Mouse (Mus musculus) neural tube, embryonic 13.5 days (tissue): ENCODE data around the gene Kcnn1. TPM values are rescaled to one million over a fixed set of nuclear protein-coding genes. Genes with fewer than 3 reads are reported as not detected.

Experiments used
- ATAC-seq: fragments of 200-750 bp; cut with Nextera tagmentation; 2 replicates; pipeline ENCODE4 v1.8.0; 2017; ENCODE audit warnings: low read depth, mild to moderate bottlenecking, moderate TSS enrichment, moderate library complexity
- H3K27ac ChIP-seq: fragments of 300-500 bp; sonication (generic); replicated peaks from 2 replicates; pipeline ENCODE4 v1.5.1; 2015; ENCODE audit warnings: moderate library complexity, mild to moderate bottlenecking, inconsistent platforms
- H3K27me3 ChIP-seq: fragments of 300-500 bp; sonication (generic); 2 replicates; pipeline ENCODE4 v1.6.1; 2015; ENCODE audit warnings: mild to moderate bottlenecking, inconsistent platforms
- H3K36me3 ChIP-seq: fragments of 300-500 bp; sonication (generic); 2 replicates; pipeline ENCODE4 v1.6.1; 2015; ENCODE audit warnings: mild to moderate bottlenecking, inconsistent platforms
- H3K4me1 ChIP-seq: fragments of 300-500 bp; sonication (generic); replicated peaks from 2 replicates; pipeline ENCODE4 v1.6.1; 2015; ENCODE audit warnings: inconsistent platforms
- H3K4me2 ChIP-seq: fragments of 300-500 bp; sonication (generic); 2 replicates; pipeline ENCODE4 v1.6.1; 2015; ENCODE audit warnings: inconsistent platforms, mild to moderate bottlenecking, moderate library complexity
- H3K4me3 ChIP-seq: fragments of 300-500 bp; sonication (generic); 2 replicates; pipeline ENCODE4 v1.5.1; 2015; ENCODE audit warnings: mild to moderate bottlenecking, inconsistent platforms
- H3K9ac ChIP-seq: fragments of 300-500 bp; sonication (generic); 2 replicates; pipeline ENCODE4 v1.6.1; 2015; ENCODE audit warnings: moderate library complexity, mild to moderate bottlenecking, inconsistent platforms
- H3K9me3 ChIP-seq: fragments of 300-500 bp; sonication (generic); 2 replicates; pipeline ENCODE4 v1.6.1; 2016; ENCODE audit warnings: inconsistent platforms
- WGBS: fragments of 180-500 bp; shearing (Covaris S2); methylation state at CpG from one replicate; pipeline ENCODE4 v1.1.7; 2015; 5-methylcytosine and 5-hydroxymethylcytosine counted together
- polyA plus RNA-seq: library from polyadenylated mRNA; unstranded; fragments of >200 nt; fragmentation: Nextera tagmentation; extraction: Ambion mirVana; gene quantifications from 2 replicates; pipeline ENCODE4 v1.2.1, GENCODE M21; 2015

Gene Kcnn1
- polyA plus RNA-seq, 1 experiment from 2014 or later: 17.5 TPM

DNA sequence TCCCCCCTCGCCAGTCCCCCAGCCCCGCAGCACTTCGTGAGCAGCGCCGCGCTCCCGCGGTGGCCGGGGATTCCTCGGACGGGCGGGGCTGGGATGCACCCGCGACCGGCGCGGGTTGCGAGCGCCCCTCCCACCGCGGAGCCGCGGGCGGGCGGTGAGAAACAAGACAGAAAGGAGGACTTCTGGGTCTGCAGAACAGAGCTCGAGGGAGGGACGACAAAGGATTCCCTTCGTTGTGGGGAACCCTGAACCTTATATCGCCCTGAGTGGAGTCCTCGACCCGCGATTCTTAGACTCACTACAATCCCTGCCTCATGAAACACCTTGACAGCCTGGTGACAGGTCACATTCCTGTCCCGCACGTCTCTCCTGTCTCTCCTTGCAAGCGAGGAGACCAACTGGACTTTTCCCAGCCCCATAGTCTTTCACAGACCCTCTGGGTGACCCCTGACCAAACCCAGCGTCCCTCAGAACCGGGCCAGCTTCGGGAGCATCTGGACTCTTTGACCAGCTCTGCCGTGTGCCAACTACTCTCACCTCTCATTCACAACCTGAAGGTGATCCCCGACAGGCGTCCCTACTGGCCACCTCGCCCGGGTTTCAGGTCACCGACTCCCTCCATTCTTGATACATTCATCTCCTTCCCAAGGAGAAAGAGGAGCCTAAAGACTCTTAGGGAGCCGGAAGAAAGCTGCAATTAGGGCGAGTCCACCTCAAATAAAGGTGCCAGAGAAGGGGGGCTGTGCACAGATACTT lies 1.1 kb upstream of the Kcnn1 start:
- Histone ChIP-seq H3K36me3 (peaks cover 8% of the 10 kb centered on the region), H3K4me1 (peaks cover 68% of the 10 kb centered on the region), H3K27me3 (peaks cover 17% of the 10 kb centered on the region; the same call in 1 of the 2 replicates), H3K4me3 (peak overlapping the region; percentile 58), H3K9ac (peak overlapping the region; percentile 80), H3K4me2 (peak overlapping the region; percentile 96), H3K9me3 (no peaks in the 10 kb centered on the region), H3K27ac (peak overlapping the region; percentile 97)
- WGBS: 1% methylated on average over 46 of the region's 46 CpGs
- no peak for ATAC-seq

DNA sequence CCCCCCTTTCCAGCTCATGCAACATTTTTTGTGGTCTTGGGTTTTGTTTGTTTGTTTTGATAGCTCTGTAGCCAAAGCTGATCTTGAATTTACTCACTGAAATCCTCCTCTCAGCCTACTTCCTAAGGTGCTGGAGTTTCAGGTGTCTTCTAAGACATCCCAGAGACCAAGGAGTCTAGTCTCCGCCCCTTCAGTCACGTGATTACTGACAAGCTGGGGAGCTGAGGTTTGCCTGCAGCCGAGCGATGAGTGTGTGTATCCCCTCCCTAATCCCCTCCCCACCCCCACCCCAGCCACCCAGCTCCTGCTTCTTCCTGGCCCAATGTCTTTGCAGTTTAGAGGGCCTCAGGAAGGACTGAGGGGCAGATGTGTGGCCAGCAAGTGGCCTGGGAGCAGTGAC lies 5.5 kb downstream of the Kcnn1 start:
- Histone ChIP-seq H3K27ac (no peak overlapping the region), H3K4me1 (peaks cover 57% of the 10 kb centered on the region), H3K4me3 (no peak overlapping the region), H3K9ac (peak overlapping the region; percentile 26; the same call in 1 of the 2 replicates), H3K9me3 (no peaks in the 10 kb centered on the region), H3K27me3 (peaks cover 13% of the 10 kb centered on the region; the same call in 1 of the 2 replicates), H3K36me3 (peaks cover 11% of the 10 kb centered on the region; the same call in 1 of the 2 replicates), H3K4me2 (peak overlapping the region; percentile 69; the same call in 1 of the 2 replicates)
- no peak for ATAC-seq
- 7% methylated on average over 4 of the region's 4 CpGs for WGBS

DNA sequence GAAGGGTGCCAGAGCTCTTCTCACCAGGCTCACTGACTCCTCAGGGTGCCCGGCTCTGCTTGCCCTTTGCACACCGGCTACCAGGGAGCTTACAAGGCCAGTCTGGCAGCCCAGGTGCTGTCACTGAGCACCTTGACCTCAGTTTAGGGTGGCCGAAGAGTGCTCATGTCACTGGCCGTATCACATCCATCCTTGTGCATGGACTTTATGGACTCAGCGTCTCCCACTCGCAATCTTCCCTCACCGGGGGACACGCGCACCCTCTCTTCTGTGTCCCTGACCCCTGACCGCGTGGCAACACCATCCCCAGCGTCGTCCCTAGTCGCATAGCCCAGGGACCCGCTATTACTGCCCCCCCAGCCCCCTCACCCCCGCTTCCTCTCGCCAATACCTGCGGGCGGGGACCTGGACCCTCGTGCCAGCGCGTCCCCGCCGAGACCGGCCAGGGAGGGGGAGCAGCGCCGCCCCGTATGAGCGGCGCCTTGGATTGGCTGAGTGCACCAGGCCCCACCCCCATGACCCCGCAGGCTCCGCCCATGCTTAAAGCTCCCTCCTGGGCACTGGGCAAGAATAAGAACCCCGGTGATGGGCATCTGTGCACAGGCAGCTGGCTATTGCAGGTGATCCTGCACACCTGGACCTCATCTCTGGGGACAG lies 6.4 kb downstream of the Kcnn1 start:
- Histone ChIP-seq H3K4me3 (peak overlapping the region; percentile 47), H3K9me3 (no peaks in the 10 kb centered on the region), H3K9ac (peak overlapping the region; percentile 65), H3K36me3 (peaks cover 14% of the 10 kb centered on the region; the same call in 1 of the 2 replicates), H3K27me3 (0 out of 2 replicates have a peak, but pooled peaks cover 5% of the 10 kb centered on the region), H3K27ac (no peak overlapping the region; the same call in 1 of the 2 replicates), H3K4me1 (peaks cover 56% of the 10 kb centered on the region), H3K4me2 (peak overlapping the region; percentile 69)
- whole genome bisulfite sequencing: 6% methylated on average over 33 of the region's 33 CpGs
- peak; percentile 75 for ATAC-seq

DNA sequence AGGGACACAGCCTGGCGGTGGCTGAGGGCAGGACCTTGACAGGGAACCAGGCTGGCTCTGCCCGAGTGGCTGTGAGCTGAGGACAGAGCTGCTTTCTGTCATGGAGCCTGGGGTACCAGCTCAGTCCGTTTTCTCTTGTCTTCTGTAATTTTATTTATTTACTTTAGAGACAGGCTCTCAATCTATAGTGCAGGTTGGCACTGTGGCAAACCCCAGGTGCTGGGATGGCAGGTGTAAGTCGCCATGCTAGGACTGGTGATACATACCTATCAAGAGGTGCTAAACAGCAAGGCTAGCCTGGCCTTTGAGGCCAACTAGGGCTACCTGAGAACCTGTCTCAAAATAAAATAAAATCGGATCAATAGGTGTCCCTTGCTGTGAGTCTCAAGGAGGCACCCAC lies 7.0 kb downstream of the Kcnn1 start:
- Histone ChIP-seq H3K27me3 (no peaks in the 10 kb centered on the region), H3K4me3 (peak overlapping the region; percentile 47), H3K9ac (peak overlapping the region; percentile 8; the same call in 1 of the 2 replicates), H3K27ac (no peak overlapping the region), H3K4me1 (peaks cover 52% of the 10 kb centered on the region), H3K9me3 (no peaks in the 10 kb centered on the region), H3K4me2 (peak overlapping the region; percentile 69), H3K36me3 (peaks cover 14% of the 10 kb centered on the region; the same call in 1 of the 2 replicates)
- 68% methylated on average over 5 of the region's 5 CpGs for WGBS
- no peak for ATAC-seq

DNA sequence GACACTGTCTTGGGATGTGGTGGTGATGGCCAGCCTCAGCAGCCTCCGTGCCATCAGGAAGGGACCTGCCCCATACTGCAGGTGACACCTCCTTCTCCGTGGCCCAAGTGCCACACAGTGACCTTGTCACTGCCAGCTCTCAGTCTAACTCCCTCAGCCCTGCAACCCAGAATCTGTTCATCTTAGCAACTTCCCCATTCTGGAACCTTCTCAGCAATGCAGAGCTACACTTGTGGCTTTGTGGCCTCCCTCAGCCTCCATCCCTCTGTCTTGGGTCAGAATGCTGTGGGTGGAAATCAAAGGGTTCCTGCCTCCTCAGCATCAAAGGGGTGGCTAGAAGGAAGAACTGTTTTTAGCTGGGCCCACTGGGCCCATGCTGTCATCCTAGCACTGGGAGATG lies 9.2 kb downstream of the Kcnn1 start:
- no peak for ATAC-seq
- H3K9ac ChIP-seq: no peak overlapping the region
- no peak overlapping the region for H3K4me2 ChIP-seq
- no peak overlapping the region for H3K4me3 ChIP-seq
- H3K4me1 ChIP-seq: peaks cover 49% of the 10 kb centered on the region
- no peak overlapping the region for H3K27ac ChIP-seq
- peaks cover 16% of the 10 kb centered on the region; the same call in 1 of the 2 replicates for H3K36me3 ChIP-seq
- H3K9me3 ChIP-seq: no peaks in the 10 kb centered on the region
- 91% methylated on average over 2 of the region's 2 CpGs for WGBS
- no peaks in the 10 kb centered on the region for H3K27me3 ChIP-seq

DNA sequence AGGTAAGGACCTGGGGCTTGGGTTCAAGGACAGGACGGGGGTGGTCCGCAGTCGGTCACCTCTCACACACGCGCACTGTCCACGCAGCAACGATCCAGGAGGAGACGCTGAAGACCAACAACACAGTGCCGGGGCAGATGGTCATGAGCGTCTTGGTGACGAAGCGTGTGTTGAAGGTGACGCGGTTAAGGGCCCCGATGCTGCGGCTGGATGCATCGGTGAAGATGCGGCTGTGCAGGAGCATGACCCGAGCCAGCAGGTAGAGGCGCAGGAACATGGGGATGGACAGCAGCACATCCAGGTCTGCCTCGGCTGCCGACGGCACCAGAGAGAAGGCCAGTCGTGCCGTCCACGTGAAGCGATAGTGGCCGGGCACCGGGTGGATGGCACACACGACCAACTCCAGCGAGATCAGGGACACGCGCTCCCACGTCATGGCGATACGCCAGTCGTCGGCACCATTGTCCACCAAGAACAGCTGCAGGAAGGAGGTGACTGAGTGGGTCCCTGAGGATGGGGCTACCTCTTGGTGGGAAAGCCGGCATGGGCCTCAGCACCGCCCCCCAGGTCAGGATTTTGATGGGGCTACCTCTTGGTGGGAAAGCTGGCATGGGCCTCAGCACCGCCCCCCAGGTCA lies 10.3 kb downstream of the Kcnn1 start:
- H3K36me3 ChIP-seq: peaks cover 16% of the 10 kb centered on the region; the same call in 1 of the 2 replicates
- H3K4me3 ChIP-seq: no peak overlapping the region
- peaks cover 39% of the 10 kb centered on the region for H3K4me1 ChIP-seq
- WGBS: 94% methylated on average over 41 of the region's 41 CpGs
- ATAC-seq: no peak
- H3K27ac ChIP-seq: no peak overlapping the region
- H3K27me3 ChIP-seq: no peaks in the 10 kb centered on the region
- H3K9ac ChIP-seq: no peak overlapping the region
- H3K4me2 ChIP-seq: no peak overlapping the region
- H3K9me3 ChIP-seq: no peaks in the 10 kb centered on the region

DNA sequence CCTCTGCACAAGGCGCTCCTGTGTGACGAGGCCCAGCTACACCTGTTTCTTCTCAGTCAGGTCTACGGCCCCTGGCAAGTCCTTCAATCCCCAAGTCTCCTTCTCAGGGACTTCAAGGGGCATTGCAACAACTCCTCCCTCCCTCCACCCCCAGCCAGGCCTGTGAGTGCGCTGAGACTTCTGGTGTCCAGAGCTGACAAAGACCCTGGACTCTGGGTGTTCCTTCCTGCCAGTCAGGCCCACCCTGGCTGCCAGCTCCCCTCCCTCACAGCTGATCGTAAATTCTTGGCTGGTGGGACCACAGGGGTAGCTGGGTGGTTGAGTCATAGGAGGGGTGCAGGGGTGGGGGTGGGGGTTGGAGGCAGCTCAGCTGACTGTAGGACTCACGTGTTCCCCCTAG lies 11.2 kb downstream of the Kcnn1 start:
- H3K27ac ChIP-seq: no peak overlapping the region
- H3K4me1 ChIP-seq: peaks cover 30% of the 10 kb centered on the region
- no peak for ATAC-seq
- WGBS: 49% methylated on average over 6 of the region's 6 CpGs
- H3K27me3 ChIP-seq: no peaks in the 10 kb centered on the region
- no peak overlapping the region for H3K4me3 ChIP-seq
- H3K9ac ChIP-seq: no peak overlapping the region
- no peak overlapping the region for H3K4me2 ChIP-seq
- no peaks in the 10 kb centered on the region for H3K9me3 ChIP-seq
- peaks cover 16% of the 10 kb centered on the region; the same call in 1 of the 2 replicates for H3K36me3 ChIP-seq

DNA sequence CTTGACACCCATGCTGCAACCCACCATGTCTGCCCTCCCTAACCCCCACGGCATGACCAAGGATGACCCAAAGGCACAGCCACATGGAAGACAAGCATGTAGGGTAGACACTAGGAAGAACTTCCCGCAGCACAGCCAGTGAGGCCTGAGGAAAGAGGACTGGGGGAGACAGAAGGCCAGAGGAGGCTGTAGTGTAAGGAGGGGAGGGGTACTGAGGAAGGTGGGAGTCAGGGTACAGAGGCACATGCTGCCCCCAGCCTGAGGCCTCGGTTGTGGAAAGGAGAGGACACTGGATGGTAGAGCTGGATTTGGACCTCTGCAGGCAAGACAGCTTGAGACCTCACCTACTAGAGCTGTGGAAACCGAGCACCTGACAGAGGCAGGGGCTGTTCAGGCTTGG lies 12.1 kb downstream of the Kcnn1 start:
- 92% methylated on average over 4 of the region's 4 CpGs for WGBS
- H3K4me1 ChIP-seq: peaks cover 21% of the 10 kb centered on the region
- no peak overlapping the region for H3K27ac ChIP-seq
- ATAC-seq: no peak
- no peaks in the 10 kb centered on the region for H3K27me3 ChIP-seq
- H3K9ac ChIP-seq: no peak overlapping the region
- no peaks in the 10 kb centered on the region for H3K9me3 ChIP-seq
- peaks cover 16% of the 10 kb centered on the region; the same call in 1 of the 2 replicates for H3K36me3 ChIP-seq
- H3K4me2 ChIP-seq: no peak overlapping the region
- no peak overlapping the region for H3K4me3 ChIP-seq

DNA sequence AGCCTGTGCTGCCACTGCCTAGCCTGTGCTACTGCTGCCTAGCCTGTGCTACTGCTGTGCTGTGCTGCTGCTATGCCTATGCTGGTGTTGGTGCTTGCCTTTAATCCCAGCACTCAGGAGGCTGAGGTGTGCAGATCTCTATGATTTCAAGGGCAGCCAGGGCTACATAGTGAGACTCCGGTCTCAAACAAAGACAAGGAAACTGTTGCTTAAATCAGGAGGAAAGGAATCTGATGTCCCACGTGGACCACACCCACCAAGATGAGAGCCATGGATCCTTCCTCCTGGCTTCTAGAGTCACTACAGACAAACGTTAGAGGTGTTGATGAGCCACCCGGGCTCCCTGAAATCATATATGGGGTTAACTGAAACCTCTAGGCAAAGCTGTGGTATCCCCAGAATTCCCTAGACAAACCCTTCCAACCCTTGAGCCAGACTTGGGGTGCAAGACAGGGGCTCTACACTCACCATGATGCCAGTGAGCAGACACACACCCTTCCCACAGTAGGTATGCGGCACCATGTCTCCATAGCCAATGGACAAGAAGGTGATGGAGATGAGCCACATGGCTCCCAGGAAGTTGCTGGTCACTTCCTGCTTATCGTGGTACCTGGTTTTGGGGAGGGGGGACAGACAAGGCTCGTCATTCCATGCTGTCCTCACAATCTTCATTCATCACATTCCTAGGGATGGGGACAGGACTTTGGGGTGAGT lies 12.8 kb downstream of the Kcnn1 start:
- Histone ChIP-seq H3K9ac (no peak overlapping the region), H3K4me1 (peaks cover 16% of the 10 kb centered on the region), H3K36me3 (peaks cover 16% of the 10 kb centered on the region; the same call in 1 of the 2 replicates), H3K9me3 (no peaks in the 10 kb centered on the region), H3K4me3 (no peak overlapping the region), H3K27ac (no peak overlapping the region), H3K27me3 (no peaks in the 10 kb centered on the region), H3K4me2 (no peak overlapping the region)
- ATAC-seq: no peak
- 80% methylated on average over 7 of the region's 7 CpGs for WGBS

DNA sequence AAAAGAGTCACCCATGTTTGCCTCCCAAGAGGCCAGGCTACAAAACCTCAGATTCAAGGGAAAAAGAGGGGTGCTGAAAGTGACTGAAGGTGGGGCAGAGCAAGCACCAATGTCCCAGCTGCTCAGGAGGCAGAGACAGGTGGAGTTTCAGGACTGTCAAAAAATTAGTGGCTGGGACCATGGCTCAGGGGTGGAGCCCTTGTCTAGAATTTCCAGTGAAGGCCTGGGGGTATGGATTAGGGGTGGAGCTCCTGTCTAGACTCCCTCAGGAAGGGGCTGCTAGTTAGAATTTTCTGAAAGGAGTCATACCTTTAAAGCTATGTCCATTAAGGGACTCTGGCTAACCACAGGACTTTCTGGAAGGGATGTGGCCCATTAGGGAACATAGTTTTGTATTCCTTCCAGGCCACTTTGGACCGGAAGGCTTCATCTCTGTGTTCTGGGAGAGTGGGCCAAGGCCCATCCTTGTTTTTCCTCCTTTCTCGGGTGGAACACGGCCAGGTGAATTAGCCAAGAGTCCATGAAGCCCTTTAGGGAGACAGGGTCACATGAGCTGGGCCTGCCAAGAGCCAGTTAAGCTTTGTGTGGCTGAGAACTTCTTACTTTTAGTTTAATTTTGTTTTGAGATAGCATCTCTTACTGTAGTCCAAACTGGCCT lies 13.6 kb downstream of the Kcnn1 start:
- no peak for ATAC-seq
- WGBS: 89% methylated on average over 3 of the region's 3 CpGs
- no peaks in the 10 kb centered on the region for H3K27me3 ChIP-seq
- no peak overlapping the region for H3K9ac ChIP-seq
- H3K4me1 ChIP-seq: peaks cover 12% of the 10 kb centered on the region
- H3K4me2 ChIP-seq: no peak overlapping the region
- no peaks in the 10 kb centered on the region for H3K9me3 ChIP-seq
- H3K4me3 ChIP-seq: no peak overlapping the region
- H3K36me3 ChIP-seq: peaks cover 16% of the 10 kb centered on the region; the same call in 1 of the 2 replicates
- H3K27ac ChIP-seq: no peak overlapping the region
